Mouse (Mus musculus): ENCODE data around the gene Relt.

GRCm38 (mm10) chr7:100868551-100868950, 5.3 kb upstream of the Relt start:
- TF ChIP-seq CTCF (IDR thresholded peaks at IDR 0.05; ENCODE audit: extremely low read depth, insufficient read depth, low read length) (no peak), POLR2A (IDR thresholded peaks at IDR 0.05; ENCODE audit: extremely low read depth, insufficient read depth, low read length) (no peak)

All from cortical plate, adult 2 months (tissue).